Mouse (Mus musculus) ES-Bruce4 (cell line): ENCODE data around the gene Efcab12.

Experiments
- CTCF ChIP-seq: IDR thresholded peaks from one replicate; pipeline ENCODE4 v1.8.1; 2011; ENCODE audit warnings: low read depth, low read length
- EP300 ChIP-seq: IDR thresholded peaks from 2 replicates; pipeline ENCODE4 v1.6.1; 2011; ENCODE audit warnings: low read depth, low read length; ENCODE audit not compliant: insufficient read depth
- POLR2A ChIP-seq: IDR thresholded peaks from one replicate; pipeline ENCODE4 v1.8.1; 2011; ENCODE audit warnings: low read length; ENCODE audit not compliant: insufficient read depth

- no peak for TF ChIP-seq CTCF
- no peak for TF ChIP-seq POLR2A
- no peak for TF ChIP-seq EP300
Observed at GRCm38 (mm10) chr6:115853985-115854384, 15.8 kb upstream of the Efcab12 start.
